Mouse (Mus musculus): ENCODE measurements at regions not wholly inside any gene's neighbourhood (a gene's known extent, or its start where the extent isn't known, plus 50 kb on each side); places are given as distances from the start of the nearest gene placed in this dataset.

- Histone ChIP-seq H3K27ac (replicated peaks) (no peak overlapping the region), H3K4me3 (no peak overlapping the region), H3K4me1 (peaks cover 33% of the 10 kb centered on the region), H3K36me3 (no peaks in the 10 kb centered on the region), H3K9me3 (replicated peaks) (no peaks in the 10 kb centered on the region), H3K27me3 (ENCODE audit: low read depth, poor library complexity, severe bottlenecking) (no peaks in the 10 kb centered on the region)
- 80% methylated on average over 5 of the region's 5 CpGs for WGBS
- no peak for DNase-seq (ENCODE audit: low spot score)
Measured at GRCm38 (mm10) chr13:107681719-107682118, 362.5 kb upstream of the Smim15 start.

- H3K4me3 ChIP-seq, result no peak overlapping the region
- H3K27me3 ChIP-seq (ENCODE audit: low read depth, poor library complexity, severe bottlenecking), result peaks cover 4% of the 10 kb centered on the region; the same call in 1 of the 2 replicates
- H3K27ac ChIP-seq (replicated peaks), result peak overlapping the region; percentile 57; the same call in 1 of the 2 replicates
- H3K4me1 ChIP-seq, result peaks cover 41% of the 10 kb centered on the region
- H3K36me3 ChIP-seq, result no peaks in the 10 kb centered on the region
- DNase-seq (ENCODE audit: low spot score), result no peak
- H3K9me3 ChIP-seq (replicated peaks), result no peaks in the 10 kb centered on the region
Measured at GRCm38 (mm10) chr13:107678860-107679259, 365.4 kb upstream of the Smim15 start.

- 60% methylated on average over 8 of the region's 8 CpGs for WGBS
- Histone ChIP-seq H3K27me3 (ENCODE audit: low read depth, poor library complexity, severe bottlenecking) (peaks cover 7% of the 10 kb centered on the region), H3K9me3 (replicated peaks) (no peaks in the 10 kb centered on the region), H3K4me3 (no peak overlapping the region), H3K27ac (replicated peaks) (peak overlapping the region; percentile 69), H3K36me3 (no peaks in the 10 kb centered on the region), H3K4me1 (peaks cover 30% of the 10 kb centered on the region)
- no peak for DNase-seq (ENCODE audit: low spot score)
Measured at GRCm38 (mm10) chr13:107677091-107677470, 367.2 kb upstream of the Smim15 start.

GRCm38 (mm10) chr13:107676310-107677090, 367.7 kb upstream of the Smim15 start:
- peaks cover 13% of the 10 kb centered on the region for H3K27me3 ChIP-seq (ENCODE audit: low read depth, poor library complexity, severe bottlenecking)
- H3K27ac ChIP-seq (replicated peaks), result peak overlapping the region; percentile 69
- H3K9me3 ChIP-seq (replicated peaks), result no peaks in the 10 kb centered on the region
- WGBS, result 15% methylated on average over 9 of the region's 9 CpGs
- no peaks in the 10 kb centered on the region for H3K36me3 ChIP-seq
- H3K4me3 ChIP-seq, result peak overlapping the region; percentile 14; the same call in 1 of the 2 replicates
- peak; percentile 30 for DNase-seq (ENCODE audit: low spot score)
- peaks cover 31% of the 10 kb centered on the region for H3K4me1 ChIP-seq

- DNase-seq (ENCODE audit: low spot score), result no peak
- H3K4me1 ChIP-seq, result peaks cover 38% of the 10 kb centered on the region
- peaks cover 22% of the 10 kb centered on the region for H3K27me3 ChIP-seq (ENCODE audit: low read depth, poor library complexity, severe bottlenecking)
- H3K4me3 ChIP-seq, result no peak overlapping the region
- peak overlapping the region; percentile 23; the same call in 1 of the 2 replicates for H3K27ac ChIP-seq (replicated peaks)
- H3K9me3 ChIP-seq (replicated peaks), result no peaks in the 10 kb centered on the region
- WGBS, result 87% methylated on average over 5 of the region's 5 CpGs
- H3K36me3 ChIP-seq, result no peaks in the 10 kb centered on the region
Measured at GRCm38 (mm10) chr13:107672166-107672565, 372.1 kb upstream of the Smim15 start.

- Histone ChIP-seq H3K9me3 (replicated peaks) (no peaks in the 10 kb centered on the region), H3K4me1 (peaks cover 35% of the 10 kb centered on the region), H3K4me3 (no peak overlapping the region), H3K27me3 (ENCODE audit: low read depth, poor library complexity, severe bottlenecking) (peaks cover 30% of the 10 kb centered on the region), H3K27ac (replicated peaks) (no peak overlapping the region), H3K36me3 (no peaks in the 10 kb centered on the region)
- no peak for DNase-seq (ENCODE audit: low spot score)
- 66% methylated on average over 4 of the region's 5 CpGs for WGBS
Measured at GRCm38 (mm10) chr13:107668509-107668908, 375.7 kb upstream of the Smim15 start.

DNA sequence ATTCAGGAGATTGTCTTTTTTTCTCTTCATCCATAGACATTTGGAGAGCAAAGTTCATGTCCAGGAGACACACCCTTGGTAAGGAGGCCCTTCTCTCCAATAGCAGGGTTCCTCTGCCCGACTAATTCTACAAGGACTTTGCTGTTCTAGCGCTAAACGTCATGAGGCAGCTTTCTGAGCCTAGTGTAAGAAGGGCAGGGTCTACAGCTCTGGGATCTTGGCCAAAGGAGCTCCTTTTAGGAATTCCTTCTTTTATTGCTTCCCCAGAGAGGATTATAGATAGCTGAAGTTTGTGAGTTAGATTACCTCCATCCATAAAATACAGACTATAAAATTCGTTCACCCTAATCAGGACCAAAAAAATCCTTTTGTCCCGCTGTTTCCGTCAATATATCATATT, 378.5 kb upstream of the Smim15 start:
- peaks cover 27% of the 10 kb centered on the region for H3K27me3 ChIP-seq (ENCODE audit: low read depth, poor library complexity, severe bottlenecking)
- no peak overlapping the region for H3K27ac ChIP-seq (replicated peaks)
- H3K4me1 ChIP-seq, result peaks cover 52% of the 10 kb centered on the region
- 89% methylated on average over 6 of the region's 6 CpGs for WGBS
- H3K9me3 ChIP-seq (replicated peaks), result no peaks in the 10 kb centered on the region
- no peak overlapping the region for H3K4me3 ChIP-seq
- DNase-seq (ENCODE audit: low spot score), result no peak
- no peaks in the 10 kb centered on the region for H3K36me3 ChIP-seq

DNA sequence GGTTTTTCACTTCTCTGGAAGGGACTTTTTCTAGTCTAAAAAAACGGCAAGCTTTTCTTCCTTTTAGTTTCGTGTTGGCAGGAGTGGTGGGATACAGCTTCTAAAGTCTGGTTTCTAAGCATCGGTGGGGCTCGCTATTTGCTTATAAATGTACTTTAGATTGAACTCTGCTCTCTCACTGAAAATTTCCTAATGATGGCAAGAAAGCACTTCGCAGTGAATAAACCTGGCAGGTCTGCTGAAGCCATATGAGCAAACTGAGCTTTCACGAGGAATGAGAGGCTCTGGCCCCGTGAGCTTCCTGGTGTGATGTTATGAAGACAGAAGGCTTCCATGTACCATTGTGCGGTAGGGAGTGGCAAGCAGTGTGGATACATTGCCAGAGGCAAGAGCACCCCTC, 380.0 kb upstream of the Smim15 start:
- WGBS, result 46% methylated on average over 8 of the region's 8 CpGs
- H3K36me3 ChIP-seq, result no peaks in the 10 kb centered on the region
- peak overlapping the region; percentile 78 for H3K27ac ChIP-seq (replicated peaks)
- H3K4me3 ChIP-seq, result peak overlapping the region; percentile 34
- DNase-seq (ENCODE audit: low spot score), result no peak
- H3K9me3 ChIP-seq (replicated peaks), result no peaks in the 10 kb centered on the region
- H3K27me3 ChIP-seq (ENCODE audit: low read depth, poor library complexity, severe bottlenecking), result peaks cover 18% of the 10 kb centered on the region
- peaks cover 52% of the 10 kb centered on the region for H3K4me1 ChIP-seq

GRCm38 (mm10) chr13:107663745-107664144, 380.5 kb upstream of the Smim15 start:
- H3K4me3 ChIP-seq, result peak overlapping the region; percentile 34
- H3K27ac ChIP-seq (replicated peaks), result peak overlapping the region; percentile 78
- 10% methylated on average over 12 of the region's 12 CpGs for WGBS
- no peaks in the 10 kb centered on the region for H3K9me3 ChIP-seq (replicated peaks)
- peaks cover 50% of the 10 kb centered on the region for H3K4me1 ChIP-seq
- DNase-seq (ENCODE audit: low spot score), result peak; percentile 63
- peaks cover 18% of the 10 kb centered on the region for H3K27me3 ChIP-seq (ENCODE audit: low read depth, poor library complexity, severe bottlenecking)
- H3K36me3 ChIP-seq, result no peaks in the 10 kb centered on the region

DNA sequence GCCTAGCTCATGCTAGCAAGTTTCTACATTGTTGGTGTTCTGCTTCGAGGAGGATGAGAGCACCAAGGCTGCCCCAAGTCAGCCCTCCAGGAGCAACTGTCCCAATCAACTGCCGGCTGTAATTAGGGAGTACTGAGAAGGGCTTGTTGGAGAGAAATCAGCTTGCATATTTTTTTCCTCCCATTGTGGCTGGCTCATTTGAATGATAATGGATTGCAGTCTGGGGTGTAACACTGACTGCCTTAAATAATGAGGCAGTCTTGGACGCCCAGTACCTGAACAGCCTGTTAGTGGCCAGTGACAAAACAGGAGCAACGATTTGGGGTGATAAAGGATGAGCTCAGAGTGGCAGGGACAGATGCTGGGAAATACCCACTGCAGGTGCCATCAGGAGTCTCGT, 382.8 kb upstream of the Smim15 start:
- 22% methylated on average over 5 of the region's 5 CpGs for whole genome bisulfite sequencing
- no peaks in the 10 kb centered on the region for H3K36me3 ChIP-seq
- DNase-seq (ENCODE audit: low spot score), result no peak
- H3K9me3 ChIP-seq (replicated peaks), result no peaks in the 10 kb centered on the region
- H3K4me1 ChIP-seq, result peaks cover 40% of the 10 kb centered on the region
- no peak overlapping the region for H3K4me3 ChIP-seq
- H3K27ac ChIP-seq (replicated peaks), result peak overlapping the region; percentile 43; the same call in 1 of the 2 replicates
- H3K27me3 ChIP-seq (ENCODE audit: low read depth, poor library complexity, severe bottlenecking), result peaks cover 18% of the 10 kb centered on the region

DNA sequence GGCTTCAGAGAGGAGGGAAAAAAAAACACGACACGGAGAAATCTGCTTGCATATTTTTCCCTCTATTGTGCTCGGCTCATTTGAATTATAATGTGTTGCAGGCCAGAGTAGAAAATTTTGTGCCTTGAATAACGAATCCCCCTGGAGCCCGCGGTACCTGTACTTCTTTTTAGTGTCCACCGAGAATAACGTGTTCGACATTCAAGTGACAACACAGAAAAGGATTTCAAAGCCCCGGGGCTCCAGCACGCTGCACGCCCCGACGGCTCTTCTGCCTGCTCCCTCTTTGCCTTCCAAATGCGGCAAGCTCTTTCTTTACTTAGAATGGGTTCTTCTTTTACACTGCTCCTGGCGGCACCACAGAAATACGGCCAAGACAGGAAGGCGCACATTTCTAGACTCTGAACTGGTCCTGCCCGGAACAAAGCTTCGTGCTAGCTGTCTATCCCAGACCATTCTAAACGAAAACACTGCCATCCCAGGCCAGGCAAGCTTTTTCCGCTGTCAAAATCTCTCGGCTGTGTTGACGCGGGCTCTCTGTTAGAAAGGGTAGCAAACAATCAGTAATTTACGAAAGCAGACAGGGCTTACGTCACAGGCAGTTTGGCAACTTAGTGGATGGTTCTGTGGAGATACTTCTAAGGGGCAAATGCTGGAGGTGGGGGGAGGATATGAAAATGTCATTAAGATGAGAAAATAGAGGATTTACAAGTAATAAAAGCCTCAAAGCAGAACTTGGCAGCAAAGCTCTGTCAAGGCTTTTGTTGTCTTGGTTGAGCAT, 398.2 kb upstream of the Smim15 start:
- Histone ChIP-seq H3K9me3 (replicated peaks) (no peaks in the 10 kb centered on the region), H3K36me3 (no peaks in the 10 kb centered on the region), H3K27ac (replicated peaks) (peak overlapping the region; percentile 78), H3K27me3 (ENCODE audit: low read depth, poor library complexity, severe bottlenecking) (peaks cover 57% of the 10 kb centered on the region), H3K4me1 (peaks cover 46% of the 10 kb centered on the region), H3K4me3 (peak overlapping the region; percentile 53)
- peak; percentile 61 for DNase-seq (ENCODE audit: low spot score)
- 3% methylated on average over 27 of the region's 27 CpGs for WGBS

DNA sequence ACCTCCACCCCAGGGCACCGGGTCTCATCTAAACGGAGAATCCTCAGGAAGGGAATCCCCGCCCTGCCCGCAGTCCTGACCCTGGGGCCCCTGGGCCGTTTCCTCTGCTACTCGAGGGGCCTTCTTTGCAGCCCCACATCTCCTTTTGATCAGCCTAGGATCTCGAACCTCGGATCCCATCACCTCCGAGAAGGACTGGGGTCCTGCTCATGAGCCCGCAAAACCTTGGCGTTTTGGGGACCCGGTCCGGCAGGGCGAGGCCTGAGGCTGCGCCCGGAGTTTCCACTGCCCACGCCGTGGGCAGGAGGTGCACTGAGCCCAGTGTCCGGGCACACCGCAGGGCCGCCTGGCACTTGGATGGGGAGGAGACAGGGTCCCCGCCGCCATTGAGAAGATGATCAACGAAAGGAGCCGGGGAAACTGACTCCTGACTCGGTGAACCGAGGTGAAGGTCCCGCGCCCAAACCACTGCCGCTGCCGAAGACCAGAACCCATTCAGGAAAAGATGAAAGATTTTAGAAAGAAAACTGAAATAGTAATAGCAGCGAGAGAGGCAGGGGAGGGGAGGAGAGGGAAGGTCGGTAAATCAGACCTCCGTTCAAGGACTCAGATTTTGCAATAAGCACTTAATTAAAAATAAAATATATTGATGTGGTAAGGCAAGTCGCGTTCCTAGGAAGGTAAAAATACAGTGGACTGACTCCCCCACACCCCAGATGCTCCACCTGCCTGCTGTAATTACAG, 399.0 kb upstream of the Smim15 start:
- WGBS, result 3% methylated on average over 36 of the region's 36 CpGs
- peak overlapping the region; percentile 78 for H3K27ac ChIP-seq (replicated peaks)
- H3K27me3 ChIP-seq (ENCODE audit: low read depth, poor library complexity, severe bottlenecking), result peaks cover 57% of the 10 kb centered on the region

More for the DNA sequence above, 399.0 kb upstream of the Smim15 start:
- H3K9me3 ChIP-seq (replicated peaks), result no peaks in the 10 kb centered on the region
- H3K4me1 ChIP-seq, result peaks cover 46% of the 10 kb centered on the region
- peak; percentile 51 for DNase-seq (ENCODE audit: low spot score)
- peak overlapping the region; percentile 53 for H3K4me3 ChIP-seq
- H3K36me3 ChIP-seq, result no peaks in the 10 kb centered on the region
